Mouse (Mus musculus) ES-Bruce4 (cell line): ENCODE measurements at regions not wholly inside any gene's neighbourhood (a gene's known extent, or its start where the extent isn't known, plus 50 kb on each side); places are given as distances from the start of the nearest gene placed in this dataset.

Source experiments
- H3K27ac ChIP-seq: 2 replicates; pipeline ENCODE4 v1.5.1; 2012; ENCODE audit warnings: low read length, inconsistent platforms; ENCODE audit not compliant: insufficient read depth
- H3K27me3 ChIP-seq: 2 replicates; pipeline ENCODE4 v1.6.1; 2012; ENCODE audit warnings: mild to moderate bottlenecking, low read length, inconsistent platforms; ENCODE audit not compliant: control insufficient read depth, poor library complexity, insufficient read depth, severe bottlenecking
- H3K36me3 ChIP-seq: 2 replicates; pipeline ENCODE4 v1.6.1; 2012; ENCODE audit warnings: inconsistent platforms, mild to moderate bottlenecking, low read length, moderate library complexity; ENCODE audit not compliant: control insufficient read depth, poor library complexity, insufficient read depth, severe bottlenecking
- H3K4me1 ChIP-seq: one replicate; pipeline ENCODE4 v1.8.1; 2011; ENCODE audit warnings: low read length; ENCODE audit not compliant: control insufficient read depth, insufficient read depth
- H3K4me3 ChIP-seq: 2 replicates; pipeline ENCODE4 v1.5.1; 2011; ENCODE audit warnings: low read depth, mild to moderate bottlenecking, low read length
- H3K9ac ChIP-seq: 2 replicates; pipeline ENCODE4 v1.6.1; 2012; ENCODE audit warnings: low read depth, mild to moderate bottlenecking, inconsistent platforms; ENCODE audit not compliant: poor library complexity, severe bottlenecking
- H3K9me3 ChIP-seq: replicated peaks from 2 replicates; pipeline ENCODE4 v1.6.1; 2012; ENCODE audit warnings: mild to moderate bottlenecking, low read length, inconsistent platforms; ENCODE audit not compliant: control insufficient read depth, poor library complexity, insufficient read depth, severe bottlenecking
- CTCF ChIP-seq: IDR thresholded peaks from one replicate; pipeline ENCODE4 v1.8.1; 2011; ENCODE audit warnings: low read depth, low read length
- EP300 ChIP-seq: IDR thresholded peaks from 2 replicates; pipeline ENCODE4 v1.6.1; 2011; ENCODE audit warnings: low read depth, low read length; ENCODE audit not compliant: insufficient read depth
- POLR2A ChIP-seq: IDR thresholded peaks from one replicate; pipeline ENCODE4 v1.8.1; 2011; ENCODE audit warnings: low read length; ENCODE audit not compliant: insufficient read depth

DNA sequence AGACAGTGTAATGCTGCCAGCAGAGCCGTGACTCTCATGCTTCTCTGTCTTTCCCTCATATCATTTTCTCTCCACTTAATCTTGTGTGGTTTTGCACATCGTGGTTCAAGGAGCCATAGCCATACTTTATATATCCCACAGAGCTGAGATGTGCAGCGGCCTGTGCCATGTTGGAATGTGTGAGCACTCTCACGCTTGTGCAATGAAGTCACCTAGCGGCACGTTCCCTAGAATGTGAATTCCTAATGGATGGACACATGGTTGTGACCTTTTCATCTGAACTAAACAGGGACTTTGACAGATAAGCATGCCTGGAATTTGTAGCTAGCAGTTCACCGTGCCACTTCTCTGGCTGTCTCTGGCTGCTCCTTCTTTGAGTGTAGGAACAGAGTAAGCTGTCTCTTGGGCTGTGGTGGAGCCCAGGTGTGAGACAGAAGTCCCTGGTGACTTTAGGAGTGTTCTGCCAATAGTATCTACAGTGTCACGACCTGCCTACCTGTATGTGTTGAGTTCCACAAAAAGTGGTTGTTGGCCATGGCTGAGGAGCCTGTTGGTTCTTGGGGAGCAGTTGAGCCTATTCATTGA is 129.0 kb downstream of the Bod1 start:
- Histone ChIP-seq H3K9me3 (no peaks in the 10 kb centered on the region), H3K27me3 (no peaks in the 10 kb centered on the region), H3K36me3 (no peaks in the 10 kb centered on the region), H3K4me1 (no peaks in the 10 kb centered on the region), H3K27ac (no peak overlapping the region), H3K4me3 (no peak overlapping the region), H3K9ac (no peak overlapping the region)
- TF ChIP-seq EP300, result no peak
- no peak for TF ChIP-seq CTCF
- TF ChIP-seq POLR2A, result no peak

DNA sequence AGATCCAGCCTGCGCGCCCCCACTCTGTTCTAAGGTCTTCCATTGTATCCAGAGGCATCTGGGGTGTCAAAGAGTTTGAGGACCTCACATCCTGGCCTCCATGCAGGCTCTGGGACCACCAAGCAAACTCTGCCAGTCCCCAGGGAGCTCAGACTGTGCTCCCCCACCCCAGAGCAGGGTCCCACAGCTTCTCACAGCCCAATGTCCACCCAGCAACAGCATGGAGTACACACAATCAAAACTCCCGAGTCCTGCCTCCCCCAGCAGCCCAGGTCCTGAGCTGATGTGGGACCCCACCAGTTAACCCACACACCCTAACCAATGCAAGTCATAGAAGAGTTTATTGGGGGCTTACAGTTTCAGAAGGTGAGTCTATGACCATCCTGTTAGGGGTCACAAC is 130.3 kb downstream of the Bod1 start:
- H3K9ac ChIP-seq, result no peak overlapping the region
- TF ChIP-seq EP300 (no peak), CTCF (no peak)
- no peak overlapping the region for H3K4me3 ChIP-seq
- H3K27ac ChIP-seq, result no peak overlapping the region
- H3K36me3 ChIP-seq, result no peaks in the 10 kb centered on the region
- no peaks in the 10 kb centered on the region for H3K27me3 ChIP-seq
- no peaks in the 10 kb centered on the region for H3K9me3 ChIP-seq
- no peaks in the 10 kb centered on the region for H3K4me1 ChIP-seq

DNA sequence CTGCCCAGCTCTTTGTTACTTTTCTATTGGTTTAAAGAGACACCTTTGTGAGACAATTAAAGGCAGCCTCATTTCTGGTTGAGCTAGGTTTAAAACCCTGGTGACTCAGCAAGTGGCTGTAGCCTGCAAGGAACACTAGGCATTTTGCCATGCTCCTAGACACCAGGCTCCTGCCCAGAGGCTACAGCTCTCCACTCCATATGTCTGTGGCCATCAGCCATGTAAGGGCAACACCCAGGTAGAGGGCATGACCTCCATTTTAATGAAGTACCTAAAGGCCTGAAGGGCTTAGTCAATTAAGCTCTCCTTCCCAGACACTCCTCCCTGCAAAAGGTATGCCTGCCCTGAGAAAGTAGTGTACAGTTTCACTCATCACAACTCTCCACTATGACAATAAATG is 130.9 kb downstream of the Bod1 start:
- no peak overlapping the region for H3K4me3 ChIP-seq
- H3K9ac ChIP-seq, result no peak overlapping the region
- no peaks in the 10 kb centered on the region for H3K4me1 ChIP-seq
- H3K9me3 ChIP-seq, result no peaks in the 10 kb centered on the region
- H3K27ac ChIP-seq, result no peak overlapping the region
- TF ChIP-seq EP300 (no peak), POLR2A (no peak), CTCF (no peak)
- H3K27me3 ChIP-seq, result no peaks in the 10 kb centered on the region
- no peaks in the 10 kb centered on the region for H3K36me3 ChIP-seq

DNA sequence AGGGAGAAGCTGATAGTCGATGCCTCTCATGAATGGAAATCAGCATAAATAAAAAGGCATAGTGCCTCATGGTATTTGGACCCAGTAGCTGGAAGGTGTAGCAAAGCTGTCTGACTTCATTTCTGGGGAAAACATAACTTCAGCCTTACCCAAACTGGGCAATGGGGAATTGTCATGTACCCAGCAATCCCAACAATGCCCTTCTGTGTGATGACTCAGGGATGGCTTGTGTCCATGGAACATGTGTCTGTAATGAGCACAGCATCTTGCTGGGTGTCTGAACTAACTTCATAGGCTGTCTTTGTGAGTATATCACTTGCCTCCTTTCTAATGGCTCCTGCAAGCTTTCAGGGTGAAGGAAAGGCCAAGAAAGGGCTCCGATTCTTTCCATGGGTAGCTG is 140.3 kb downstream of the Bod1 start:
- H3K9me3 ChIP-seq, result no peaks in the 10 kb centered on the region
- TF ChIP-seq CTCF (no peak), EP300 (no peak), POLR2A (no peak)

DNA sequence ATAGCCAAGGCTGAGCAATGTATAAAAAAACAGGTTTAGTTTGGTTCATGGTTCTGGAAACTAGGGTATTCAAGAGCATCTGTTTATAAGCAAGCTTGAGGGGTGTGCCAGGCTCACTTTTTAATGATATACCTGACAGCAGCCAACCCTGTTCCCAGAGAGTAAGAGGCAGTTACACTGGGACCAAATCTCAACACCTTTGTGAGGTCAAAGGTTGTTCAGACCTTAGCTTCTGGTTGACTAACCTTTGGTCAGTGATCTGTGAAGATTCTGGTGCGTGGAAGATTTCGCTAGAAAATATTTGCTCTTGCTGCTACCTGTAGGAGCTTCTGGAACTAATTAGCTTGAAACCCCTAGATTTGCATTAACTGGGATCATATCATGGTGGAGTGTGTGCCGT is 140.8 kb downstream of the Bod1 start:
- no peak for TF ChIP-seq EP300
- no peak for TF ChIP-seq CTCF

More for the DNA sequence above, 140.3 kb downstream of the Bod1 start:
- H3K9ac ChIP-seq, result no peak overlapping the region
- H3K4me3 ChIP-seq, result no peak overlapping the region
- no peaks in the 10 kb centered on the region for H3K27me3 ChIP-seq
- H3K27ac ChIP-seq, result no peak overlapping the region
- H3K4me1 ChIP-seq, result no peaks in the 10 kb centered on the region
- H3K36me3 ChIP-seq, result no peaks in the 10 kb centered on the region

DNA sequence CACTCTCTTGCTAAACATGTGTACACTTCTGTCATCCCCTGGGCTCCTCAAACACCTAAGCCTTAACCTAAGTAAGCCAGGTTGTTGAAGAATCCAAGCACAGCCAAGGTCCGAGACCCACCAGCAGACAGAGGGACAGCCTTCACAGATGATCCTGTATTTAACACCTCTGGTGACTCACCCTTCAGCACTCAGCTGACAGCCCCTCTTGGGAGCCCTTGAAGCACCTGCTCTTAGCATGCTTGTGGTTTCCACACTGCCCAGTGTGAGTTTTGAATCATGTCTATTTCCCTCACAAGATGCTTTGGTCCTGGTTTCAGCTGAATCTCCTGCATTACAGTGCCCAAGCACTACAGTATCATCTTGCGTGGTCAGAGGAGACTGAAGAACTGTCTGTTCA is 142.0 kb downstream of the Bod1 start:
- H3K4me1 ChIP-seq, result no peaks in the 10 kb centered on the region
- TF ChIP-seq EP300, result no peak

More for the DNA sequence above, 140.8 kb downstream of the Bod1 start:
- no peaks in the 10 kb centered on the region for H3K4me1 ChIP-seq
- no peak overlapping the region for H3K4me3 ChIP-seq
- no peak overlapping the region for H3K27ac ChIP-seq
- no peaks in the 10 kb centered on the region for H3K27me3 ChIP-seq
- no peaks in the 10 kb centered on the region for H3K36me3 ChIP-seq
- no peaks in the 10 kb centered on the region for H3K9me3 ChIP-seq
- H3K9ac ChIP-seq, result no peak overlapping the region

More for the DNA sequence above, 142.0 kb downstream of the Bod1 start:
- Histone ChIP-seq H3K4me3 (no peak overlapping the region), H3K27me3 (no peaks in the 10 kb centered on the region), H3K27ac (no peak overlapping the region), H3K36me3 (no peaks in the 10 kb centered on the region), H3K9me3 (no peaks in the 10 kb centered on the region), H3K9ac (no peak overlapping the region)
